Mouse (Mus musculus): ENCODE measurements around the gene Ano8. TPM values are rescaled to one million over a fixed set of nuclear protein-coding genes. Genes with fewer than 3 reads are reported as not detected.
"Not testable (repeated sequence)": the region's sequence is repeated elsewhere in the genome, so short reads cannot be mapped to it uniquely, and the experiment has no call there.

Ano8 gene
- polyA plus RNA-seq (2015; fragmentation: Nextera tagmentation; extraction: Ambion mirVana) = 5.7 and 6.8 TPM in 2 replicates

- peaks cover 25% of the 10 kb centered on the region for H3K36me3 ChIP-seq
- no peaks in the 10 kb centered on the region for H3K27me3 ChIP-seq (replicated peaks)
- peak within 1 kb of the TSS; percentile 84 for H3K4me3 ChIP-seq (replicated peaks)
- WGBS = 6% methylated on average over 51 of the region's 58 CpGs
- ATAC-seq (ENCODE audit: low FRiP score) = peak; percentile 82
- peak within 1 kb of the TSS; percentile 99 for H3K9ac ChIP-seq (replicated peaks)
- peaks cover 69% of the 10 kb centered on the region for H3K4me1 ChIP-seq
- H3K9me3 ChIP-seq (replicated peaks) = no peaks in the 10 kb centered on the region
- peak within 1 kb of the TSS; percentile 86 for H3K4me2 ChIP-seq
- peak within 1 kb of the TSS; percentile 85 for H3K27ac ChIP-seq (replicated peaks)
Observed at GRCm38 (mm10) chr8:71485142-71486135, at the start of gene Ano8. Ano8 (minus strand) TSS chr8:71485963.

- Histone ChIP-seq H3K9ac (replicated peaks) (no peak overlapping the region), H3K4me3 (replicated peaks) (no peak overlapping the region), H3K4me2 (no peak overlapping the region), H3K27me3 (replicated peaks) (peaks cover 21% of the 10 kb centered on the region), H3K4me1 (peaks cover 11% of the 10 kb centered on the region), H3K9me3 (replicated peaks) (no peaks in the 10 kb centered on the region), H3K36me3 (no peaks in the 10 kb centered on the region), H3K27ac (replicated peaks) (no peak overlapping the region)
- ATAC-seq (ENCODE audit: low FRiP score) = no peak
- 36% methylated on average over 3 of the region's 3 CpGs for WGBS
Observed at GRCm38 (mm10) chr8:71534263-71534810, 48.6 kb upstream of the Ano8 start.

GRCm38 (mm10) chr8:71530735-71531467, 45.1 kb upstream of the Ano8 start:
- peaks cover 23% of the 10 kb centered on the region for H3K27me3 ChIP-seq (replicated peaks)
- H3K9ac ChIP-seq (replicated peaks); H3K4me3 ChIP-seq (replicated peaks); H3K4me1 ChIP-seq; H3K4me2 ChIP-seq; ATAC-seq (ENCODE audit: low FRiP score); H3K9me3 ChIP-seq (replicated peaks); H3K27ac ChIP-seq (replicated peaks); H3K36me3 ChIP-seq: not testable (repeated sequence)
- WGBS = 72% methylated on average over 5 of the region's 12 CpGs

- Histone ChIP-seq H3K4me2 (no peak overlapping the region), H3K4me3 (replicated peaks) (no peak overlapping the region), H3K36me3 (no peaks in the 10 kb centered on the region), H3K4me1 (0 out of 2 replicates have a peak, but pooled peaks cover 5% of the 10 kb centered on the region), H3K9ac (replicated peaks) (no peak overlapping the region), H3K9me3 (replicated peaks) (no peaks in the 10 kb centered on the region), H3K27ac (replicated peaks) (no peak overlapping the region), H3K27me3 (replicated peaks) (peaks cover 42% of the 10 kb centered on the region)
- 84% methylated on average over 11 of the region's 11 CpGs for WGBS
- no peak for ATAC-seq (ENCODE audit: low FRiP score)
Observed at GRCm38 (mm10) chr8:71528362-71529073, 42.8 kb upstream of the Ano8 start.

- no peaks in the 10 kb centered on the region for H3K36me3 ChIP-seq
- peaks cover 51% of the 10 kb centered on the region for H3K27me3 ChIP-seq (replicated peaks)
- H3K4me1 ChIP-seq = 0 out of 2 replicates have a peak, but pooled peaks cover 5% of the 10 kb centered on the region
- WGBS = 46% methylated on average over 3 of the region's 3 CpGs
- no peak for ATAC-seq (ENCODE audit: low FRiP score)
- no peak overlapping the region for H3K9ac ChIP-seq (replicated peaks)
- H3K27ac ChIP-seq (replicated peaks) = no peak overlapping the region
- H3K4me3 ChIP-seq (replicated peaks) = no peak overlapping the region
- no peak overlapping the region for H3K4me2 ChIP-seq
- no peaks in the 10 kb centered on the region for H3K9me3 ChIP-seq (replicated peaks)
Observed at GRCm38 (mm10) chr8:71527162-71527870, 41.6 kb upstream of the Ano8 start.

- no peak overlapping the region for H3K9ac ChIP-seq (replicated peaks)
- 11% methylated on average over 6 of the region's 6 CpGs for WGBS
- H3K27ac ChIP-seq (replicated peaks) = no peak overlapping the region
- H3K4me1 ChIP-seq = peaks cover 13% of the 10 kb centered on the region; the same call in 1 of the 2 replicates
- H3K4me2 ChIP-seq = no peak overlapping the region
- H3K9me3 ChIP-seq (replicated peaks) = no peaks in the 10 kb centered on the region
- H3K36me3 ChIP-seq = no peaks in the 10 kb centered on the region
- ATAC-seq (ENCODE audit: low FRiP score) = no peak
- H3K4me3 ChIP-seq (replicated peaks) = no peak overlapping the region
- peaks cover 53% of the 10 kb centered on the region for H3K27me3 ChIP-seq (replicated peaks)
Observed at GRCm38 (mm10) chr8:71526272-71526671, 40.5 kb upstream of the Ano8 start.

GRCm38 (mm10) chr8:71525226-71526050, 39.7 kb upstream of the Ano8 start, which contains the start of gene Ccdc194:
Ccdc194 (minus strand) TSS chr8:71525711.
- Histone ChIP-seq H3K36me3 (no peaks in the 10 kb centered on the region), H3K4me1 (peaks cover 13% of the 10 kb centered on the region; the same call in 1 of the 2 replicates), H3K27ac (replicated peaks) (no peak within 1 kb of the TSS), H3K27me3 (replicated peaks) (peaks cover 58% of the 10 kb centered on the region), H3K9me3 (replicated peaks) (no peaks in the 10 kb centered on the region), H3K4me2 (peak within 1 kb of the TSS; percentile 6; the same call in 1 of the 2 replicates), H3K4me3 (replicated peaks) (no peak within 1 kb of the TSS), H3K9ac (replicated peaks) (no peak within 1 kb of the TSS)
- no peak for ATAC-seq (ENCODE audit: low FRiP score)
- WGBS = 10% methylated on average over 46 of the region's 46 CpGs

GRCm38 (mm10) chr8:71521634-71522033, 35.9 kb upstream of the Ano8 start:
- Histone ChIP-seq H3K4me2 (peak overlapping the region; percentile 35), H3K9ac (replicated peaks) (no peak overlapping the region), H3K4me3 (replicated peaks) (no peak overlapping the region), H3K4me1 (peaks cover 16% of the 10 kb centered on the region; the same call in 1 of the 2 replicates), H3K27me3 (replicated peaks) (peaks cover 45% of the 10 kb centered on the region), H3K27ac (replicated peaks) (no peak overlapping the region), H3K36me3 (no peaks in the 10 kb centered on the region), H3K9me3 (replicated peaks) (no peaks in the 10 kb centered on the region)
- ATAC-seq (ENCODE audit: low FRiP score) = peak; percentile 84
- 6% methylated on average over 17 of the region's 17 CpGs for WGBS

- ATAC-seq (ENCODE audit: low FRiP score); H3K9me3 ChIP-seq (replicated peaks); H3K27ac ChIP-seq (replicated peaks); H3K36me3 ChIP-seq; H3K9ac ChIP-seq (replicated peaks); H3K4me2 ChIP-seq; H3K4me3 ChIP-seq (replicated peaks): not testable (repeated sequence)
- 39% methylated on average over 9 of the region's 10 CpGs for WGBS
- peaks cover 23% of the 10 kb centered on the region for H3K27me3 ChIP-seq (replicated peaks)
- H3K4me1 ChIP-seq = peaks cover 10% of the 10 kb centered on the region; the same call in 1 of the 2 replicates
Observed at GRCm38 (mm10) chr8:71519037-71519825, 33.5 kb upstream of the Ano8 start.
